Mouse (Mus musculus): Measurements from ENCODE around the gene A630089N07Rik. TPM values are rescaled to one million over a fixed set of nuclear protein-coding genes. Genes with fewer than 3 reads are reported as not detected.

A630089N07Rik gene
- total and polyA plus RNA-seq, 3 experiments: 23.5 to 27.2 (median 26.0) TPM

- H3K9ac ChIP-seq (ENCODE audit: insufficient read depth, low read depth): no peak overlapping the region
- no peak overlapping the region for H3K27ac ChIP-seq (ENCODE audit: insufficient read depth, low read depth)
Measured at GRCm38 (mm10) chr16:97952371-97952770, 129.9 kb downstream of the A630089N07Rik start.

More at GRCm38 (mm10) chr16:97952371-97952770, 129.9 kb downstream of the A630089N07Rik start:
- dilution Hi-C loops (cut with MboI; ENCODE audit: extremely low pct_ligation_motif_present, extremely low pct_unique_long_range_greater_than_20kb, low sequenced_read_pairs): no loop called here
- H3K4me1 ChIP-seq (ENCODE audit: control insufficient read depth in 1 of 2, insufficient read depth in 2 of 2): peaks cover 3 to 9% of the 10 kb centered on the region in 2 experiments; a peak in 2 of 4 replicates
- peaks cover 58 to 89% of the 10 kb centered on the region in 2 experiments for H3K36me3 ChIP-seq (replicated peaks in 1 of 2; ENCODE audit: control insufficient read depth in 1 of 2, insufficient read depth in 1 of 2, low read length in 1 of 2)
- in situ Hi-C loops (cut with MboI; ENCODE audit: low pct_ligation_motif_present, low pct_unique_long_range_greater_than_20kb, low sequenced_read_pairs): no loop called here
- no peaks in the 10 kb centered on the region for H3K27me3 ChIP-seq (replicated peaks)
- no peak overlapping the region for H3K4me2 ChIP-seq (ENCODE audit: insufficient read depth, low read depth, poor library complexity, severe bottlenecking)
- DNase-seq (ENCODE audit: extremely low read depth): no peak
- H3K79me2 ChIP-seq (replicated peaks; ENCODE audit: control insufficient read depth, extremely low read depth, insufficient read depth, poor library complexity, severe bottlenecking): no peaks in the 10 kb centered on the region
- no peaks in the 10 kb centered on the region for H3K9me3 ChIP-seq (replicated peaks; ENCODE audit: low read length)
- no peak for TF ChIP-seq JUN (IDR thresholded peaks at IDR 0.05; ENCODE audit: insufficient read depth, low read depth, low read length)
- no peak for TF ChIP-seq UBTF (IDR thresholded peaks at IDR 0.05; ENCODE audit: low read depth, low read length)
- no peak for TF ChIP-seq EP300 (IDR thresholded peaks at IDR 0.05; ENCODE audit: low read length)
- no peak for TF ChIP-seq MYC (IDR thresholded peaks at IDR 0.05; ENCODE audit: low read depth, low read length)
- TF ChIP-seq HCFC1 (IDR thresholded peaks at IDR 0.05; ENCODE audit: low read depth, low read length): no peak
- no peak for TF ChIP-seq NRF1 (IDR thresholded peaks at IDR 0.05; ENCODE audit: low read depth, low read length)
- TF ChIP-seq TCF12 (IDR thresholded peaks at IDR 0.05; ENCODE audit: low read depth, low read length): no peak
- no peak for TF ChIP-seq MEF2A (IDR thresholded peaks at IDR 0.05; ENCODE audit: borderline replicate concordance, low read depth, low read length)
- no peak for TF ChIP-seq SMC3 (IDR thresholded peaks at IDR 0.05; ENCODE audit: low read depth, low read length)
- TF ChIP-seq TBP (conservative IDR thresholded peaks at IDR 0.05; ENCODE audit: low read depth, low read length): no peak
- TF ChIP-seq MAZ (IDR thresholded peaks at IDR 0.05; ENCODE audit: low read depth, low read length): no peak
- no peak for TF ChIP-seq BHLHE40 (IDR thresholded peaks at IDR 0.05; ENCODE audit: low read depth, low read length)
- no peak for TF ChIP-seq MAFK (IDR thresholded peaks at IDR 0.05; ENCODE audit: insufficient replicate concordance, low read length)
- no peak for TF ChIP-seq SIN3A (IDR thresholded peaks at IDR 0.05; ENCODE audit: low read length)
- no peak for TF ChIP-seq ELF1 (IDR thresholded peaks at IDR 0.05; ENCODE audit: low read depth, low read length)
- no peak overlapping the region for H3K4me3 ChIP-seq (replicated peaks in 1 of 3; ENCODE audit: low read depth in 2 of 3, low read length in 2 of 3, poor library complexity in 1 of 3)

Other genes with a start within 250 kb of the A630089N07Rik start
- gene Prdm15, start 230.6 kb downstream of the A630089N07Rik start, total RNA-seq (2012; rRNA removed): 7.9 and 9.1 TPM in 2 replicates
- gene Prdm15, start 230.6 kb downstream of the A630089N07Rik start, total RNA-seq (2014; rRNA removed): 6.3 and 6.4 TPM in 2 replicates
- 6.8 and 7.3 TPM in 2 replicates for gene Prdm15, start 230.6 kb downstream of the A630089N07Rik start, polyA plus RNA-seq (2012; ENCODE audit: insufficient read length, low read depth)
- gene C2cd2, start 119.9 kb downstream of the A630089N07Rik start, total RNA-seq (2012; rRNA removed): 7.7 and 8.5 TPM in 2 replicates
- gene C2cd2, start 119.9 kb downstream of the A630089N07Rik start, total RNA-seq (2014; rRNA removed): 11.2 and 11.3 TPM in 2 replicates
- gene C2cd2, start 119.9 kb downstream of the A630089N07Rik start, polyA plus RNA-seq (2012; ENCODE audit: insufficient read length, low read depth): 14.5 and 19.7 TPM in 2 replicates
- 18.3 and 24.8 TPM in 2 replicates for gene Zbtb21, start 119.8 kb downstream of the A630089N07Rik start, total RNA-seq (2012; rRNA removed)
- 8.9 and 9.9 TPM in 2 replicates for gene Zbtb21, start 119.8 kb downstream of the A630089N07Rik start, total RNA-seq (2014; rRNA removed)
- 13.2 and 15.3 TPM in 2 replicates for gene Zbtb21, start 119.8 kb downstream of the A630089N07Rik start, polyA plus RNA-seq (2012; ENCODE audit: insufficient read length, low read depth)
- 50.8 and 60.9 TPM in 2 replicates for gene B230307C23Rik, start 85.1 kb downstream of the A630089N07Rik start, total RNA-seq (2012; rRNA removed)
- 53.3 and 58.9 TPM in 2 replicates for gene B230307C23Rik, start 85.1 kb downstream of the A630089N07Rik start, total RNA-seq (2014; rRNA removed)
- 48.7 and 50.7 TPM in 2 replicates for gene B230307C23Rik, start 85.1 kb downstream of the A630089N07Rik start, polyA plus RNA-seq (2012; ENCODE audit: insufficient read length, low read depth)

Measured in CH12.LX (cell line).